ENCODE assay signal across 14 mouse cellular contexts in genomic region chr15:90435286-90435685, GRCm38 (mm10).
"Had no signal": no experiment of that assay in that cellular context is flagged by ENCODE, and none has a peak within 500 bp of the region (broad histone marks: within the 10 kb centered on the region; RNA-seq: fewer than 3 reads in every experiment).

No protein-coding gene starts in this region.

- DNase-seq: kidney, adult 8-10 months; kidney, postnatal 36 days; layer of hippocampus, adult 9-11 months; layer of hippocampus, postnatal 36 days; lung, postnatal 36 days; retina, postnatal 1 day; right cerebral cortex, postnatal 4 days; spleen, adult 18-20 months; thymus, postnatal 36 days had no signal

- H3K4me2 ChIP-seq: limb, embryonic 15.5 days; liver, embryonic 12.5 days; midbrain, embryonic 11.5 days; midbrain, embryonic 15.5 days; neural tube, embryonic 12.5 days had no signal

- H3K27me3 ChIP-seq: limb, embryonic 15.5 days; liver, embryonic 12.5 days; midbrain, embryonic 15.5 days; neural tube, embryonic 12.5 days had no signal

- H3K4me1 ChIP-seq: liver, embryonic 12.5 days; midbrain, embryonic 15.5 days; neural tube, embryonic 12.5 days had no signal

- H3K9ac ChIP-seq: limb, embryonic 15.5 days; liver, embryonic 12.5 days; midbrain, embryonic 15.5 days; neural tube, embryonic 12.5 days had no signal

- H3K4me3 ChIP-seq: limb, embryonic 15.5 days; liver, embryonic 12.5 days; midbrain, embryonic 15.5 days; neural tube, embryonic 12.5 days had no signal

- H3K36me3 ChIP-seq: limb, embryonic 15.5 days; liver, embryonic 12.5 days; midbrain, embryonic 15.5 days; neural tube, embryonic 12.5 days had no signal

- H3K9me3 ChIP-seq: limb, embryonic 15.5 days; liver, embryonic 12.5 days; midbrain, embryonic 15.5 days; neural tube, embryonic 12.5 days had no signal

- ATAC-seq: liver, embryonic 12.5 days; midbrain, embryonic 15.5 days had no signal

- H3K27ac ChIP-seq: limb, embryonic 15.5 days; liver, embryonic 12.5 days; midbrain, embryonic 15.5 days; neural tube, embryonic 12.5 days had no signal
